Mouse (Mus musculus) gastrocnemius, adult 2 months (tissue): Measurements from ENCODE around the gene Nuak1. TPM values are rescaled to one million over a fixed set of nuclear protein-coding genes. Genes with fewer than 3 reads are reported as not detected.
A peak's percentile ranks its signal among the peaks of the same experiment; 100 is the strongest.

Experiments
- DNase-seq: peaks from one replicate; pipeline ENCODE4 v3.0.0; 2022
- H3K27ac ChIP-seq: fragments of 200-600 bp; 2 replicates; pipeline ENCODE4 v1.8.1; 2022; ENCODE audit warnings: mild to moderate bottlenecking
- H3K4me3 ChIP-seq: fragments of 200-600 bp; 2 replicates; pipeline ENCODE4 v1.8.1; 2022; ENCODE audit warnings: mild to moderate bottlenecking, moderate library complexity
- CTCF ChIP-seq: fragments of 200-600 bp; IDR thresholded peaks from 2 replicates; pipeline ENCODE4 v1.8.1; 2022; ENCODE audit warnings: antibody characterized with exemption, mild to moderate bottlenecking, moderate library complexity
- intact Hi-C: fragments of 180-260 bp; cut with DNase I; formaldehyde crosslinking; loops from one replicate; pipeline ENCODE4 v1.15.1; 2025
- total RNA-seq, 2 experiments: library from RNA; stranded (reverse); gene quantifications; 2 replicates each; pipeline ENCODE4 v1.2.3; 2021

The Nuak1 gene
- total RNA-seq, 2 experiments from 2014 or later: 21.4 to 31.0 TPM

GRCm38 (mm10) chr10:84382900-84383883 is 57.2 kb downstream of the Nuak1 start:
- no peak overlapping the region for H3K4me3 ChIP-seq
- no peak for DNase-seq
- TF ChIP-seq CTCF: no peak
- intact Hi-C loops: no loop called here
- peak overlapping the region; percentile 43; the same call in 1 of the 2 replicates for H3K27ac ChIP-seq

- Histone ChIP-seq H3K4me3 (no peak overlapping the region), H3K27ac (no peak overlapping the region)
- no peak for TF ChIP-seq CTCF
- intact Hi-C loops: no loop called here
- DNase-seq: no peak
Measured at GRCm38 (mm10) chr10:84381276-84381798, 59.1 kb downstream of the Nuak1 start.

- no peak for DNase-seq
- no peak overlapping the region for H3K27ac ChIP-seq
- no peak overlapping the region for H3K4me3 ChIP-seq
- TF ChIP-seq CTCF: no peak
- intact Hi-C loops: no loop called here
Measured at GRCm38 (mm10) chr10:84379366-84379765, 61.0 kb downstream of the Nuak1 start.

GRCm38 (mm10) chr10:84377956-84378355 is 62.4 kb downstream of the Nuak1 start:
- intact Hi-C loops: no loop called here
- no peak for DNase-seq
- Histone ChIP-seq H3K27ac (no peak overlapping the region), H3K4me3 (no peak overlapping the region)
- TF ChIP-seq CTCF: no peak

- no peak for DNase-seq
- Histone ChIP-seq H3K27ac (no peak overlapping the region), H3K4me3 (no peak overlapping the region)
- intact Hi-C loops: no loop called here
- no peak for TF ChIP-seq CTCF
Measured at GRCm38 (mm10) chr10:84376346-84376745, 64.1 kb downstream of the Nuak1 start.

GRCm38 (mm10) chr10:84374996-84375395 is 65.4 kb downstream of the Nuak1 start:
- intact Hi-C loops: no loop called here
- no peak overlapping the region for H3K27ac ChIP-seq
- no peak overlapping the region for H3K4me3 ChIP-seq
- no peak for TF ChIP-seq CTCF
- no peak for DNase-seq

- no peak for TF ChIP-seq CTCF
- H3K4me3 ChIP-seq: no peak overlapping the region
- no peak overlapping the region for H3K27ac ChIP-seq
- intact Hi-C loops: no loop called here
- DNase-seq: no peak
Measured at GRCm38 (mm10) chr10:84373476-84373875, 66.9 kb downstream of the Nuak1 start.

- no peak for TF ChIP-seq CTCF
- no peak for DNase-seq
- intact Hi-C loops: no loop called here
- no peak overlapping the region for H3K4me3 ChIP-seq
- H3K27ac ChIP-seq: no peak overlapping the region
Measured at GRCm38 (mm10) chr10:84372161-84373095, 68.0 kb downstream of the Nuak1 start.

GRCm38 (mm10) chr10:84371681-84372160 is 68.7 kb downstream of the Nuak1 start:
- intact Hi-C loops: no loop called here
- TF ChIP-seq CTCF: no peak
- no peak overlapping the region for H3K4me3 ChIP-seq
- DNase-seq: no peak
- 0 out of 2 replicates have a peak overlapping the region, but pooled peaks have one; percentile 5 for H3K27ac ChIP-seq

- TF ChIP-seq CTCF: no peak
- Histone ChIP-seq H3K27ac (0 out of 2 replicates have a peak overlapping the region, but pooled peaks have one; percentile 5), H3K4me3 (no peak overlapping the region)
- DNase-seq: no peak
- intact Hi-C loops: no loop called here
Measured at GRCm38 (mm10) chr10:84371230-84371629, 69.2 kb downstream of the Nuak1 start.

GRCm38 (mm10) chr10:84369646-84370314 is 70.6 kb downstream of the Nuak1 start:
- H3K27ac ChIP-seq: no peak overlapping the region
- intact Hi-C loops: no loop called here
- DNase-seq: no peak
- H3K4me3 ChIP-seq: no peak overlapping the region
- TF ChIP-seq CTCF: no peak

- DNase-seq: no peak
- Histone ChIP-seq H3K27ac (no peak overlapping the region), H3K4me3 (no peak overlapping the region)
- no peak for TF ChIP-seq CTCF
- intact Hi-C loops: no loop called here
Measured at GRCm38 (mm10) chr10:84368185-84368584, 72.2 kb downstream of the Nuak1 start.
